ENCODE assay signal across 14 mouse cellular contexts in the genomic region with DNA sequence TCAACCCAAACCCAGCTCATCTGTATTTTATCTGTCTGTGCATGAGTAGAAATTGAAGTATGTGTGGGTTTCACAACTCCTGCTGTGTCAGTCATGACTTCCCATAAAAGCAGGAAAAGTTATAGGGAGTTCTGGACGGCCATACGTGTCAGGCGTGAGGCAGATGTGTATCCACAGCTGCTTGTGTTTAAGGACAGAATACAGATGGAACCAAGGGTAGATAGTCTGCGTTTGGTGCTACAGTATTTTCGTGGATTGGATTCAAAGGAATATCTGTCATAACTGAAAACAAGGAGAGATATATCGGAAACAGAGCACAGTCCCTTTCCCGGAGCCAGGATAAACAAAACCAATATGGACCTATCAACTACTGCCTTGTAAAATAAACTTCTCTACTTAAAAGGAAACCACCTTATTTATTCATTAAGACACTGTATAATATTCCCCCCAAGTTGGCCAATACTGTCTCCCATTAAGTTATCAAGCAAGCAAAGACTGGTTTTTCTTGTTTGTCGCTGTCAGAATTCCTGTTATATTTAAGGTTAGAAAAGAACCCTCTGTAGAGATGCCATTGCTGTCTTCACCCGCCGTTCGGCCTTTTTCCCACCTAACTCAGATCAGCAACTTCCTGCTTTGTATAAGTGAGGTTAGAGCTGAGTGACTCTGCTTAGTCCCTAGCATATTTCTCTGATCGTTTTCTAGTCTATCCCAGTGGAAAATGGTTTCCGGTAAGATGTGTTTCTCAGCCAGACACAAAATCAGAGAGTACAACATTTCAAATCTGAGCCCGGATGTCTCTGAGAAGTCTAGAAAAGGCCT.
DNase-seq lines count a peak whose midpoint lies in the region; ATAC-seq and TF ChIP-seq lines count a peak whose summit lies in the region.
"Had no signal": no experiment of that assay in that cellular context is flagged by ENCODE, and none has a peak within 500 bp of the region (broad histone marks: within the 10 kb centered on the region; RNA-seq: fewer than 3 reads in every experiment).

No protein-coding gene starts in this region.

- H3K27me3 ChIP-seq in heart, embryonic 16.5 days (ENCODE audit: control insufficient read depth, insufficient read depth, low read length): no peaks in the 10 kb centered on the region
- H3K27me3 ChIP-seq in lung, embryonic 16.5 days (ENCODE audit: control insufficient read depth, insufficient read depth, low read depth, low read length): no peaks in the 10 kb centered on the region
- no peaks in the 10 kb centered on the region for H3K27me3 ChIP-seq in heart, postnatal 0 days (ENCODE audit: control insufficient read depth, insufficient read depth, low read length)
- no peaks in the 10 kb centered on the region for H3K27me3 ChIP-seq in stomach, embryonic 15.5 days (replicated peaks)
- H3K27me3 ChIP-seq: liver, embryonic 13.5 days; midbrain, embryonic 15.5 days had no signal

- no peak overlapping the region for H3K4me2 ChIP-seq in heart, embryonic 16.5 days (ENCODE audit: low read depth, low read length)
- H3K4me2 ChIP-seq in lung, embryonic 16.5 days (ENCODE audit: low read depth, low read length): no peak overlapping the region
- H3K4me2 ChIP-seq in heart, postnatal 0 days (ENCODE audit: low read depth, low read length): no peak overlapping the region
- no peak overlapping the region for H3K4me2 ChIP-seq in stomach, embryonic 15.5 days
- H3K4me2 ChIP-seq: liver, embryonic 13.5 days; midbrain, embryonic 15.5 days had no signal

- H3K9me3 ChIP-seq in heart, embryonic 16.5 days (replicated peaks; ENCODE audit: control insufficient read depth, low read length): no peaks in the 10 kb centered on the region
- H3K9me3 ChIP-seq in lung, embryonic 16.5 days (ENCODE audit: control insufficient read depth, low read length): no peaks in the 10 kb centered on the region
- no peaks in the 10 kb centered on the region for H3K9me3 ChIP-seq in heart, postnatal 0 days (replicated peaks; ENCODE audit: control insufficient read depth, low read length)
- no peaks in the 10 kb centered on the region for H3K9me3 ChIP-seq in stomach, embryonic 15.5 days
- H3K9me3 ChIP-seq: liver, embryonic 13.5 days; midbrain, embryonic 15.5 days had no signal

- peak; percentile 55 for ATAC-seq in heart, embryonic 16.5 days (replicated peaks; ENCODE audit: extremely low read depth, insufficient read depth, low FRiP score)
- peak; percentile 96 for ATAC-seq in lung, embryonic 16.5 days (ENCODE audit: low read depth)
- ATAC-seq in heart, postnatal 0 days (ENCODE audit: insufficient read depth, low read depth): no peak
- no peak for ATAC-seq in stomach, embryonic 15.5 days (ENCODE audit: insufficient read depth, low FRiP score, low read depth)
- ATAC-seq: forebrain, embryonic 14.5 days; hindbrain, embryonic 16.5 days; midbrain, embryonic 15.5 days had no signal

- no peak for DNase-seq in heart, adult 8-10 months (ENCODE audit: low spot score)
- DNase-seq in lung, postnatal 10 days: no peak
- no peak for DNase-seq in heart, postnatal 0 days (ENCODE audit: low spot score)
- no peak for DNase-seq in retina, embryonic 14.5 days (ENCODE audit: low spot score)
- DNase-seq: adrenal gland, postnatal 14 days; cerebellum, adult 2 months; kidney, postnatal 36 days; liver, embryonic 13.5 days had no signal

- no peak for TF ChIP-seq EP300 in heart, postnatal 0 days (IDR thresholded peaks at IDR 0.05; ENCODE audit: low read depth)

- no peaks in the 10 kb centered on the region for H3K36me3 ChIP-seq in heart, embryonic 16.5 days (ENCODE audit: control insufficient read depth, insufficient read depth)
- no peaks in the 10 kb centered on the region for H3K36me3 ChIP-seq in lung, embryonic 16.5 days (ENCODE audit: control insufficient read depth, insufficient read depth, low read length)
- no peaks in the 10 kb centered on the region for H3K36me3 ChIP-seq in heart, postnatal 0 days (replicated peaks; ENCODE audit: control insufficient read depth, insufficient read depth, low read length)
- no peaks in the 10 kb centered on the region for H3K36me3 ChIP-seq in stomach, embryonic 15.5 days
- H3K36me3 ChIP-seq: liver, embryonic 13.5 days; midbrain, embryonic 15.5 days had no signal

- H3K4me3 ChIP-seq in heart, embryonic 16.5 days (ENCODE audit: low read length): no peak overlapping the region
- H3K4me3 ChIP-seq in lung, embryonic 16.5 days (ENCODE audit: low read length): no peak overlapping the region
- no peak overlapping the region for H3K4me3 ChIP-seq in heart, postnatal 0 days (ENCODE audit: low read depth, low read length)
- no peak overlapping the region for H3K4me3 ChIP-seq in stomach, embryonic 15.5 days (replicated peaks)
- H3K4me3 ChIP-seq: liver, embryonic 13.5 days; midbrain, embryonic 15.5 days had no signal

- no peak overlapping the region for H3K9ac ChIP-seq in heart, embryonic 16.5 days (ENCODE audit: low read length)
- no peak overlapping the region for H3K9ac ChIP-seq in lung, embryonic 16.5 days (ENCODE audit: low read length)
- H3K9ac ChIP-seq in heart, postnatal 0 days (replicated peaks; ENCODE audit: low read depth, low read length): no peak overlapping the region
- H3K9ac ChIP-seq in stomach, embryonic 15.5 days: no peak overlapping the region
- H3K9ac ChIP-seq: liver, embryonic 13.5 days; midbrain, embryonic 15.5 days had no signal

- TF ChIP-seq CTCF in heart, postnatal 0 days (IDR thresholded peaks at IDR 0.05; ENCODE audit: low read depth): no peak

- 55% methylated on average over 14 of the region's 14 CpGs for WGBS in heart, embryonic 16.5 days
- 35% methylated on average over 14 of the region's 14 CpGs for WGBS in lung, embryonic 16.5 days
- WGBS in heart, postnatal 0 days: 64% methylated on average over 14 of the region's 14 CpGs
- 56% methylated on average over 14 of the region's 14 CpGs for WGBS in stomach, embryonic 15.5 days

- H3K27ac ChIP-seq in heart, embryonic 16.5 days (ENCODE audit: low read length): peak overlapping the region; percentile 54
- peak overlapping the region; percentile 82 for H3K27ac ChIP-seq in lung, embryonic 16.5 days (ENCODE audit: low read length)
- peak overlapping the region; percentile 67 for H3K27ac ChIP-seq in heart, postnatal 0 days (ENCODE audit: low read depth)
- H3K27ac ChIP-seq in stomach, embryonic 15.5 days: peak overlapping the region; percentile 59; the same call in 1 of the 2 replicates
- H3K27ac ChIP-seq: liver, embryonic 13.5 days; midbrain, embryonic 15.5 days had no signal

- no peaks in the 10 kb centered on the region for H3K4me1 ChIP-seq in heart, embryonic 16.5 days (ENCODE audit: control insufficient read depth, insufficient read depth, low read length)
- H3K4me1 ChIP-seq in lung, embryonic 16.5 days (replicated peaks; ENCODE audit: control insufficient read depth, insufficient read depth, low read length): 0 out of 2 replicates have a peak, but pooled peaks cover 2% of the 10 kb centered on the region
- no peaks in the 10 kb centered on the region for H3K4me1 ChIP-seq in heart, postnatal 0 days (ENCODE audit: control insufficient read depth, insufficient read depth)
- H3K4me1 ChIP-seq in stomach, embryonic 15.5 days: no peaks in the 10 kb centered on the region
- H3K4me1 ChIP-seq: liver, embryonic 13.5 days; midbrain, embryonic 15.5 days had no signal

Comparison
In these comparisons a context has a peak if more than half of its experiments do, and no peak if none do; other contexts are left out.
1. ATAC-seq: peak in heart, embryonic 16.5 days (single experiment) and lung, embryonic 16.5 days (single experiment); none in heart, postnatal 0 days (single experiment) and stomach, embryonic 15.5 days (single experiment).
2. Peak in every context shown above with its lines, with median percentiles within 50 percentile points of each other: H3K27ac ChIP-seq.